Mouse (Mus musculus) liver, embryonic 12.5 days (tissue): ENCODE measurements at regions not wholly inside any gene's neighbourhood (a gene's known extent, or its start where the extent isn't known, plus 50 kb on each side); places are given as distances from the start of the nearest gene placed in this dataset.
A peak's percentile ranks its signal among the peaks of the same experiment; 100 is the strongest.

Experiments
- ATAC-seq: fragments of 200-750 bp; cut with Nextera tagmentation; 2 replicates; pipeline ENCODE4 v1.8.0; 2017; ENCODE audit warnings: moderate number of reproducible peaks, mild to moderate bottlenecking, moderate library complexity
- H3K27ac ChIP-seq: fragments of 300-500 bp; sonication (generic); 2 replicates; pipeline ENCODE4 v1.5.1; 2016; ENCODE audit warnings: mild to moderate bottlenecking
- H3K27me3 ChIP-seq: fragments of 300-500 bp; sonication (generic); replicated peaks from 2 replicates; pipeline ENCODE4 v1.6.1; 2016; ENCODE audit warnings: mild to moderate bottlenecking, moderate library complexity
- H3K36me3 ChIP-seq: fragments of 300-500 bp; sonication (generic); 2 replicates; pipeline ENCODE4 v1.6.1; 2016; ENCODE audit warnings: mild to moderate bottlenecking, moderate library complexity
- H3K4me1 ChIP-seq: fragments of 300-500 bp; sonication (generic); 2 replicates; pipeline ENCODE4 v1.6.1; 2016
- H3K4me2 ChIP-seq: fragments of 300-500 bp; sonication (generic); 2 replicates; pipeline ENCODE4 v1.6.1; 2016; ENCODE audit warnings: mild to moderate bottlenecking, moderate library complexity
- H3K4me3 ChIP-seq: fragments of 300-500 bp; sonication (generic); 2 replicates; pipeline ENCODE4 v1.5.1; 2016; ENCODE audit warnings: mild to moderate bottlenecking, moderate library complexity
- H3K9ac ChIP-seq: fragments of 300-500 bp; sonication (generic); 2 replicates; pipeline ENCODE4 v1.6.1; 2016; ENCODE audit warnings: mild to moderate bottlenecking, moderate library complexity
- H3K9me3 ChIP-seq: fragments of 300-500 bp; sonication (generic); replicated peaks from 2 replicates; pipeline ENCODE4 v1.6.1; 2016; ENCODE audit warnings: mild to moderate bottlenecking, moderate library complexity
- WGBS: fragments of 180-500 bp; shearing (Covaris S2); methylation state at CpG from one replicate; pipeline ENCODE4 v1.1.7; 2016; ENCODE audit not compliant: insufficient replicate concordance; 5-methylcytosine and 5-hydroxymethylcytosine counted together

DNA sequence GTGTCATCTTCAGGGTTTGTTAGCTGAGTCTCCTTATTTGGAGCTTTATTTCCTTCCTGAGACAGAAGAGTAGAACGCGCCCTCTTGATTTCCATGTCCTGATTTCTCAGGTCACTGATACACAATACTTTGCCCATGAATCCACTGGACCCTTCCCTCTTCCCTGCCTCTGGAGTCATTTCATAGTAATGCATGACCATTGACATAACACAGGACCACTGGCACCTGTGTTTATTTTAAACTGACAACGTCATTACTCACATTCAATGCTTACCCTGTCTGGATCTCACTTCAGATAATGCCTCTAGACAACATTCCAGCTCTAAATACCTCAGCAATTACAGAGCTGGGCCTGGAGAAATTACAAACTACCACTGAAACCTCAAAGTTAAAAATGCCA is 56.8 kb upstream of the Ptgs2 start:
- no peaks in the 10 kb centered on the region for H3K36me3 ChIP-seq
- no peaks in the 10 kb centered on the region for H3K4me1 ChIP-seq
- no peak overlapping the region for H3K9ac ChIP-seq
- no peak overlapping the region for H3K27ac ChIP-seq
- H3K4me2 ChIP-seq = no peak overlapping the region
- ATAC-seq = no peak
- WGBS = 73% methylated on average over 3 of the region's 3 CpGs
- no peaks in the 10 kb centered on the region for H3K27me3 ChIP-seq
- no peak overlapping the region for H3K4me3 ChIP-seq
- H3K9me3 ChIP-seq = no peaks in the 10 kb centered on the region

DNA sequence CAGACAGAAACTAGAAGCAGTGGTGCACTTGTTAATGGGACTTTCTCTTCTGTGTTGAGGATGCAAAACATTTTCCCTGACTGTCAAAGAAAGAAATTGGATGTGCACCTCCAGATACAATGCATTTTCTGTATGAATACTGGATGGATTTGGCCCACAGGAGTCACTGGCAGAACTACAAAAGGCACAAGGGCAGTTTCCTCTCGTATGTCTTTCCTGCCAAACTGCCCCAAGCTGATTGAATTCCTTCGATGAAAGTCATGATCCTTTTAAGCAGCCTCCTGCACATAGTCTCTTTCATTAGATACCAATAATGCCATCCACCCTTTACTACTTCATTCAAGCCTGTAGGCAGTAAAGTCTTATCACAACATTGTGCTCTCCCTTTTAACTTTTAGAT is 58.2 kb upstream of the Ptgs2 start:
- Histone ChIP-seq H3K4me3 (no peak overlapping the region), H3K9me3 (no peaks in the 10 kb centered on the region), H3K27me3 (no peaks in the 10 kb centered on the region), H3K9ac (no peak overlapping the region), H3K4me2 (no peak overlapping the region), H3K36me3 (no peaks in the 10 kb centered on the region), H3K4me1 (no peaks in the 10 kb centered on the region), H3K27ac (no peak overlapping the region)
- WGBS = 52% methylated on average over 2 of the region's 2 CpGs
- no peak for ATAC-seq

DNA sequence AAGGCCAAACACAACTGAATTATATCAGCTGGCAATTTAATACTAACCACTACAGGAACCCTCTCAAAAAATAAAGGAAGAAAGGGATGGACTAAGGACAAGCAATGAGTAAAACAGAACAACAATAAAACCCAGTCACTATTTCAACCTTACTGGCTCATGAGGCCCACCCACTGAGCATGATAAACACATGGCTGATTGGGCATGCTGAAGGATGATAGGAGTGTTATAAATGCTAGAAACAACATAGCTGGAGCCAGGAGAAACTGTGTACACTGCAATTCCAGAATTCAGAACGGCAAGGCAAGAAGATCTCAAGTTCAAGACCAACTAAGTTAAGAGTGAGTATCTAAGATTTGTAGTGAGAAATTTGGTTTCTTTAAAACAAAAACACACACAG is 66.1 kb upstream of the Ptgs2 start:
- peak; percentile 92 for ATAC-seq
- H3K4me3 ChIP-seq = no peak overlapping the region
- no peak overlapping the region for H3K9ac ChIP-seq
- H3K9me3 ChIP-seq = no peaks in the 10 kb centered on the region
- no peaks in the 10 kb centered on the region for H3K27me3 ChIP-seq
- H3K4me2 ChIP-seq = no peak overlapping the region
- no peak overlapping the region for H3K27ac ChIP-seq
- H3K4me1 ChIP-seq = peaks cover 7% of the 10 kb centered on the region; the same call in 1 of the 2 replicates
- WGBS = 54% methylated on average over 1 of the region's 1 CpGs
- H3K36me3 ChIP-seq = no peaks in the 10 kb centered on the region

DNA sequence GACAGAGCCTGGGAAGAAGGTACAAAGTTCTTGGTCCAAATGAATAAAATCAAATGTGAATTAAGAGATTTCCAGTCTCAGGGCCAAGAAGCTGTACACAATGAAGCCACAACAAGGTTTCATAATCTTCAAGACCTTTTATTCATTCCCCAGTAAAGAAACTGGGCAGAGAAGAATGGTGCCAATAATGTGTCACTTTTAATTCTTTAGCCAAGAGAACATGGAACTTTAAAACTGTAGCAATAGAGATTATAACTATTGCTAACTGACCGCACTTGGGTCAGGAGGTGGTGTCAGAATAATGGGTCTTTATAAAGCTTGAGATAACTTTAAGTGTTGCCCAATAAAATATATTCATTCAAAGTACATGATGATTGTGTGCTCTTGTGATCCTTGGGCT is 68.1 kb upstream of the Ptgs2 start:
- Histone ChIP-seq H3K4me3 (no peak overlapping the region), H3K4me2 (no peak overlapping the region), H3K27ac (no peak overlapping the region), H3K36me3 (no peaks in the 10 kb centered on the region), H3K9me3 (no peaks in the 10 kb centered on the region), H3K4me1 (peaks cover 8% of the 10 kb centered on the region; the same call in 1 of the 2 replicates), H3K27me3 (no peaks in the 10 kb centered on the region), H3K9ac (no peak overlapping the region)
- no peak for ATAC-seq
- WGBS = 85% methylated on average over 1 of the region's 1 CpGs

DNA sequence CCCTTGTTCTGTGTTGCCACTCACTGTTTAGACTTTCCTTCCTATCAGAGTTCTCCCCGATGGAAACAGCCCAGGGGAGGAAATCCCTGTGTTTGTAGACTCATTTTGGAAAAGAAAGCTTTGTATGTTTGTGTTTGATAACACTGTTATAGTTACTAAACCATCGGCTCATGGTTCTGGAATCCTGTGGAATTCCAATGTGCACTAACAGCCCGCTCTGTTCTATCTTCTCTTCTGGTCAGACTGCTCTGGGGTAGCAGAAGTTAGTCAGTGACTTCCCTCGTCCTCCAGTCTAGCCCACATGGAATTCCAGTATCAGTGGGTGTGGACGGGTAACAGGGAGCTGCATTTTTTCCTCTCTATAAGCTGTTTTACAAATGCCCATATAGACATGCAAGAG is 66.2 kb upstream of the Pla2g4a start:
- Histone ChIP-seq H3K4me1 (peaks cover 9% of the 10 kb centered on the region), H3K9ac (no peak overlapping the region), H3K9me3 (no peaks in the 10 kb centered on the region), H3K4me2 (no peak overlapping the region), H3K4me3 (no peak overlapping the region), H3K36me3 (no peaks in the 10 kb centered on the region), H3K27ac (no peak overlapping the region), H3K27me3 (no peaks in the 10 kb centered on the region)
- 63% methylated on average over 5 of the region's 5 CpGs for WGBS
- no peak for ATAC-seq

DNA sequence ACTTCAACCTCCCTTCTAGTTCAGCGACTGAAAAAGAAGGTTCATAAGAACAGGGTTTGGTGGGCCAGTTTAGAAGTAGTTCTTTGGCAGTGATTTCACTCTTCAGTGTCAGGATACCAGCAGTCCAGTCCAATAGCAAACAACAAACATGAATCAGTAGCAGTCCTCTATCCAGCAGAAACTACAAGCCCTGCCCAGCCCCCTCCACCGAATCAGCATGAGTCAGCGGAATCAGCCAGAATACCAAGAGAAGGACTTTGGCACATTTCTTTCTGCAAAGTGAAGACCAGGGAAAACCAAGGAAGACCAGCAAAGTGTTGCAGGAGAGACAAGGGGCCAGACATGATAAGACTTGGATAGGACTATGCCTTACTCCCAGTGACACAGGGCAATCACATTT is 65.1 kb upstream of the Pla2g4a start:
- H3K4me3 ChIP-seq = no peak overlapping the region
- H3K36me3 ChIP-seq = no peaks in the 10 kb centered on the region
- no peak overlapping the region for H3K4me2 ChIP-seq
- ATAC-seq = peak; percentile 79
- H3K9ac ChIP-seq = no peak overlapping the region
- H3K27ac ChIP-seq = no peak overlapping the region
- no peaks in the 10 kb centered on the region for H3K9me3 ChIP-seq
- no peaks in the 10 kb centered on the region for H3K27me3 ChIP-seq
- H3K4me1 ChIP-seq = peaks cover 9% of the 10 kb centered on the region
- WGBS = 71% methylated on average over 3 of the region's 3 CpGs

DNA sequence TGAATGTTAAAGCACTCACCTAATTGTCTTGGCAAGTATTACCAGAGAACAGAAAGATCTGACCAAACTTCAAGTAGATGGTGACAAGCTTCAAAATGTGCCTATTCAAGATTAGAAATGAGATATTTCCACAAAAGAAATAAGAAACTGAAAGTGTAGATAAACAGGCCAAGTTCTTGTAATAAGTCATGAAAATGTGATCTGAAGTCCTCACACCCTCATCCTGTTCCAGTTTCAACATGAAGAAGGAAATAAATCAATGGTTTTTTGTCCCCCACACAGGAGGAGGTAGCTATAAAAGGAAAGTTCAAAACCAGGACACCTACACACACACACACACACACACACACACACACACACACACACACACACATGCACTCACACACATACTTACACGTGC is 54.1 kb upstream of the Pla2g4a start:
- Histone ChIP-seq H3K9me3 (no peaks in the 10 kb centered on the region), H3K4me3 (no peak overlapping the region), H3K9ac (no peak overlapping the region), H3K4me2 (no peak overlapping the region), H3K27me3 (no peaks in the 10 kb centered on the region), H3K27ac (no peak overlapping the region), H3K4me1 (peaks cover 4% of the 10 kb centered on the region; the same call in 1 of the 2 replicates), H3K36me3 (no peaks in the 10 kb centered on the region)
- 61% methylated on average over 1 of the region's 1 CpGs for WGBS
- ATAC-seq = no peak

DNA sequence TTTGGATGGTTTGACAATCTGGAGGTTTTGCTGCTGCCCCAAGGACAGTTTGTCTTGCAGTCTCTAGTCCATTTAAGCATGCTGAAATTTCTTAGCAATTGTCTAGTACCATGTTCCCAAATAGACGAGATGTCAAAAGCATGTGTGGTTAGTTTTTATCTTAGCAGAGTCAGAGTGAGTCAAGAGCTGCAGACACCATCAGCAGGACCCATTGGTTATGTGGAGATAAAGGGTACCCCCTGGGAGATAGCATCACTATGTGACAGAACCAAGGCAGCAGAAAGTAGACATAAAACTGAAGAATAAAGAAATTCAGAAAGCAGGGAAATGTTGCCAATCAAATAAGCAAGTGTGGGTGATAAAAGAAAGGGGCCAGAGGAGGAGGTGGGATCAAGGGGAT is 51.4 kb upstream of the Pla2g4a start:
- H3K36me3 ChIP-seq = no peaks in the 10 kb centered on the region
- H3K4me2 ChIP-seq = no peak overlapping the region
- no peak overlapping the region for H3K27ac ChIP-seq
- H3K27me3 ChIP-seq = no peaks in the 10 kb centered on the region
- H3K9ac ChIP-seq = no peak overlapping the region
- H3K4me1 ChIP-seq = peaks cover 4% of the 10 kb centered on the region; the same call in 1 of the 2 replicates
- no peak overlapping the region for H3K4me3 ChIP-seq
- peak; percentile 51; the same call in 1 of the 2 replicates for ATAC-seq
- no peaks in the 10 kb centered on the region for H3K9me3 ChIP-seq
- WGBS = 16% methylated on average over 1 of the region's 1 CpGs
